Mouse (Mus musculus): ENCODE results near the gene Tbc1d15. TPM values are rescaled to one million over a fixed set of nuclear protein-coding genes. Genes with fewer than 3 reads are reported as not detected.

The Tbc1d15 gene
- polyA plus RNA-seq, 1 experiment from 2014 or later: 45.5 TPM

DNA sequence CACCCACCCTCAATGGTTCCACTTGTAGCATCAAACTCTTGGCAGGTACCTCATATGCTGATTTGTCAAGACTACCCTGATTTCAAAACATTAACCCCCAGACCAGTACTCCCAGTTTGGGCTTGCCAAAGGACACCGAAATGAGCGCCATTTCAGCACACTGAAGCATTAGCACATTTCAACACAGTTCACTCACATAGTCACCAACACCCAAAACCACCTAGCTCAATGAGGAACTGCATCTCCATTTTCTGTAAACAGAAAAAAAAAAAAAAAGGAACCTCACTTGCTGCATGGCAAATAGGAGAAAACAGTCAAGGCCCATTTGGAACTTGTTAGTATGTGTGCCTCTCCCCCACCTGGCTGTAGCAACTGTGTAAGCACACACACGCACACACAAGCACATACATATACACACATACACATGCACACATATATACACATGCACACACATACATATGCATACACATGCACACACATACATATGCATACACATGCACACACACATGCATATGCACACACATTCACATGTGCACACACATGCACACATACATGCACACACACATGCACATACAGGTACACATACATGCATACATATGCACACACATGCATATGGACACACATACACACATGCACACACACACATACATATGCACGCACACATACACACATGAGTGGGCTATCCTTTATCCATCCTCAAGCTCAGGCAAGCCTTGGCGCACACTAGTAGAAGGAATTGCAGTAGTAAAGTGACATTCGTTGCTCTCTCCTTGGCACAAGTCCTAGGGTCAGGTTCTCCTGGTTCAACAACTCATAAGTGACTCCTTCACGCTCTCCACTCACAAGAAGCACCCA lies 80.5 kb downstream of the Tbc1d15 start:
- WGBS: 92% methylated on average over 7 of the region's 7 CpGs
- Histone ChIP-seq H3K9me3 (ENCODE audit: control insufficient read depth, low read length) (no peaks in the 10 kb centered on the region), H3K4me2 (ENCODE audit: low read depth, low read length, severe bottlenecking) (no peak overlapping the region), H3K27me3 (ENCODE audit: control insufficient read depth, insufficient read depth, low read length) (no peaks in the 10 kb centered on the region), H3K9ac (ENCODE audit: low read length) (no peak overlapping the region), H3K36me3 (ENCODE audit: control insufficient read depth, insufficient read depth, low read length) (no peaks in the 10 kb centered on the region), H3K4me1 (replicated peaks; ENCODE audit: control insufficient read depth, insufficient read depth, low read length) (no peaks in the 10 kb centered on the region; the same call in 1 of the 2 replicates), H3K4me3 (ENCODE audit: low read depth, low read length) (no peak overlapping the region), H3K27ac (ENCODE audit: low read depth, low read length) (no peak overlapping the region)
- no peak for ATAC-seq (replicated peaks; ENCODE audit: low FRiP score)
- DNase-seq (ENCODE audit: low spot score): no peak

DNA sequence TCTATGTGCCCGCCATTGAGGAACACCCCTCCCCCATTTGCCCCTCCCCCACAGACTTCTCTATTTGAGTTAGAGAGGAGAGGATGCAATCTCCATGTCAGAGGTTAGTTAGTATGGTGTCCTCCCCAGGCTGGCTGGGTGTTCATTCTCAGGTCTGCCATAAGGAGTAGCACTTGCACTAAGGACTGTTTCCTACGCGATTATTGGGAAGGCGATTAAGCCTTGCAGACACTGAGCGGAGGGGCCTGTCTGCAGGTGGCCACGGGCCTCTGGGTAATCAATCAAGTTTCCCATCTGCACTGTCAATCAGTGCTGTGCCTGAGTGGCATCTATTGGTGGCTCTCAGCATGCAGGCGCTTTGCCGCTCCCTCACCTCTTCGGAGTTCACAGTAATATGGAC lies 81.9 kb downstream of the Tbc1d15 start:
- H3K4me2 ChIP-seq (ENCODE audit: low read depth, low read length, severe bottlenecking): no peak overlapping the region
- no peaks in the 10 kb centered on the region for H3K27me3 ChIP-seq (ENCODE audit: control insufficient read depth, insufficient read depth, low read length)
- H3K9ac ChIP-seq (ENCODE audit: low read length): no peak overlapping the region
- WGBS: 28% methylated on average over 9 of the region's 9 CpGs
- H3K4me1 ChIP-seq (replicated peaks; ENCODE audit: control insufficient read depth, insufficient read depth, low read length): no peaks in the 10 kb centered on the region; the same call in 1 of the 2 replicates
- no peaks in the 10 kb centered on the region for H3K9me3 ChIP-seq (ENCODE audit: control insufficient read depth, low read length)
- DNase-seq (ENCODE audit: low spot score): no peak
- peak; percentile 14; the same call in 1 of the 2 replicates for ATAC-seq (replicated peaks; ENCODE audit: low FRiP score)
- no peak overlapping the region for H3K4me3 ChIP-seq (ENCODE audit: low read depth, low read length)
- H3K27ac ChIP-seq (ENCODE audit: low read depth, low read length): no peak overlapping the region
- H3K36me3 ChIP-seq (ENCODE audit: control insufficient read depth, insufficient read depth, low read length): no peaks in the 10 kb centered on the region

DNA sequence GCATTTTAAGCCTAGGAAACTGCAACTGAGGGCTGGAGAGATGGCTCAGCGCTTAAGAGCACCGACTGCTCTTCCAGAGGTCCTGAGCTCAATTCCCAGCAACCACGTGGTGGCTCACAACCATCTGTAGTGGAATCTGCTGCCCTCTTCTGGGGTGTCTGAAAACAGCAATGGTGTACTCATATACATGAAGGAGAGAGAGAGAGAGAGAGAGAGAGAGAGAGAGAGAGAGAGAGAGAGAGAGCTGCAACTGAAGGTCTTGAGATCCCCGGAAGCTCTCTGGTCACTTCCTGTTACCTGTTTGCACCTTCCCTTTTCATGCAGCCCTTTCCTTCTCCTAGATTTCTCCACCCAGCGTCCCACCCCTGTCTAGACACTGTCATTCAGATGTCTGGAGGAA lies 91.0 kb downstream of the Tbc1d15 start:
- Histone ChIP-seq H3K9me3 (ENCODE audit: control insufficient read depth, low read length) (no peaks in the 10 kb centered on the region), H3K27me3 (ENCODE audit: control insufficient read depth, insufficient read depth, low read length) (no peaks in the 10 kb centered on the region), H3K4me3 (ENCODE audit: low read depth, low read length) (no peak overlapping the region), H3K4me2 (ENCODE audit: low read depth, low read length, severe bottlenecking) (no peak overlapping the region), H3K27ac (ENCODE audit: low read depth, low read length) (no peak overlapping the region), H3K36me3 (ENCODE audit: control insufficient read depth, insufficient read depth, low read length) (no peaks in the 10 kb centered on the region), H3K4me1 (replicated peaks; ENCODE audit: control insufficient read depth, insufficient read depth, low read length) (no peaks in the 10 kb centered on the region), H3K9ac (ENCODE audit: low read length) (no peak overlapping the region)
- DNase-seq (ENCODE audit: low spot score) (no peak), ATAC-seq (replicated peaks; ENCODE audit: low FRiP score) (no peak)
- 83% methylated on average over 5 of the region's 5 CpGs for WGBS

Other genes with a start within 250 kb of the Tbc1d15 start
- 0.13 TPM in 1 of 2 replicates, not detected in the other for gene Tph2, start 66.4 kb downstream of the Tbc1d15 start, polyA plus RNA-seq (2014; fragmentation: Nextera tagmentation; extraction: Ambion mirVana)
- gene Rab21, start 64.1 kb upstream of the Tbc1d15 start, polyA plus RNA-seq (2014; fragmentation: Nextera tagmentation; extraction: Ambion mirVana): 10.0 and 11.9 TPM in 2 replicates
- gene Tmem19, start 111.0 kb upstream of the Tbc1d15 start, polyA plus RNA-seq (2014; fragmentation: Nextera tagmentation; extraction: Ambion mirVana): 32.6 and 33.7 TPM in 2 replicates
- gene Thap2, start 133.0 kb upstream of the Tbc1d15 start, polyA plus RNA-seq (2014; fragmentation: Nextera tagmentation; extraction: Ambion mirVana): 26.1 and 29.2 TPM in 2 replicates
- 23.1 and 29.4 TPM in 2 replicates for gene Zfc3h1, start 133.5 kb upstream of the Tbc1d15 start, polyA plus RNA-seq (2014; fragmentation: Nextera tagmentation; extraction: Ambion mirVana)